Comparison of ENCODE assay signal across 8 mouse cellular contexts in genomic region chr2:163644575-163645385, GRCm38 (mm10). TPM values are rescaled to one million over a fixed set of nuclear protein-coding genes. Genes with fewer than 3 reads are reported as not detected.
DNase-seq lines count a peak whose midpoint lies in the region; ATAC-seq and TF ChIP-seq lines count a peak whose summit lies in the region.

Gene Serinc3, minus strand, starts transcription at chr2:163645131.

- TF ChIP-seq POLR2A in lung, adult 2 months (IDR thresholded peaks at IDR 0.05; ENCODE audit: borderline replicate concordance, extremely low read depth, low read depth, low read length), result peak; percentile 99

- peak; percentile 96 for DNase-seq in ES-CJ7 (ENCODE audit: low read depth, low spot score)
- peak; percentile 99 for DNase-seq in cerebellum, adult 11 months
- peak; percentile 99 for DNase-seq in heart, postnatal 25 days (ENCODE audit: low spot score)
- DNase-seq in layer of hippocampus, adult 18-20 months (ENCODE audit: low spot score in 2 of 2), result peak; percentile 96 to 98
- peak; percentile 100 for DNase-seq in lung, adult 2 months
- peak; percentile 99 for DNase-seq in thymus, adult 18-20 months

- peaks cover 23% of the 10 kb centered on the region for H3K4me1 ChIP-seq in forebrain, embryonic 15.5 days
- H3K4me1 ChIP-seq in lung, adult 2 months (ENCODE audit: control insufficient read depth, insufficient read depth, low read length), result peaks cover 18% of the 10 kb centered on the region

- no peaks in the 10 kb centered on the region for H3K9me3 ChIP-seq in forebrain, embryonic 15.5 days

- peak within 1 kb of the TSS; percentile 98 for H3K27ac ChIP-seq in forebrain, embryonic 15.5 days (replicated peaks)

- peak within 1 kb of the TSS; percentile 92 for H3K9ac ChIP-seq in forebrain, embryonic 15.5 days (replicated peaks)

- under 1% methylated on average over 73 of the region's 74 CpGs for WGBS in forebrain, embryonic 15.5 days
- WGBS in lung, adult 2 months, result under 1% methylated on average over 74 of the region's 74 CpGs

- peak within 1 kb of the TSS; percentile 95 for H3K4me3 ChIP-seq in forebrain, embryonic 15.5 days
- H3K4me3 ChIP-seq in lung, adult 2 months (replicated peaks; ENCODE audit: extremely low read depth, low read depth, low read length), result peak within 1 kb of the TSS; percentile 69

- no peaks in the 10 kb centered on the region for H3K27me3 ChIP-seq in forebrain, embryonic 15.5 days

- H3K36me3 ChIP-seq in forebrain, embryonic 15.5 days, result no peaks in the 10 kb centered on the region

- intact Hi-C loops in heart, postnatal 25 days (cut with DNase I), result loop anchor here (1.0 kb wide), 1 partner anchor 75 kb away; no protein-coding TSS in a partner anchor

- ATAC-seq in forebrain, embryonic 15.5 days (replicated peaks), result peak; percentile 97
- ATAC-seq in neutrophil, adult 5-6 weeks (ENCODE audit: extremely low read depth, insufficient number of reproducible peaks, low FRiP score, poor library complexity, severe bottlenecking), result peak; percentile 86

- TF ChIP-seq CTCF in lung, adult 2 months (IDR thresholded peaks at IDR 0.05; ENCODE audit: insufficient read depth, low read length), result peak; percentile 55; the same call in 1 of the 2 replicates

- H3K4me2 ChIP-seq in forebrain, embryonic 15.5 days (replicated peaks), result peak within 1 kb of the TSS; percentile 52

RNA-seq across cellular contexts. Expression of gene Serinc3, which starts in this region (rescaled TPM):
- 27.9 and 28.8 TPM in 2 replicates for polyA plus RNA-seq in forebrain, embryonic 15.5 days (2015; fragmentation: Nextera tagmentation; extraction: Ambion mirVana)
- 100 to 1,000 TPM; 291 to 357 TPM for total RNA-seq in heart, postnatal 25 days (2021)
- total RNA-seq in layer of hippocampus, adult 18-20 months (2021), result 100 to 1,000 TPM; 186 to 193 TPM
- polyA plus RNA-seq in lung, adult 2 months (2012; rRNA removed), result 368 and 417 TPM in 2 replicates
- 754 and 769 TPM in 2 replicates for total RNA-seq in neutrophil, adult 5-6 weeks (2017)

Comparison
In these comparisons a context has a peak if more than half of its experiments do, and no peak if none do; other contexts are left out.
1. Peak in every context shown above with its lines: DNase-seq, ATAC-seq, H3K4me3 ChIP-seq and H3K27ac ChIP-seq.
2. RNA of gene Serinc3 (polyA plus RNA-seq): 368 to 417 TPM in lung, adult 2 months; 27.9 to 28.8 TPM in forebrain, embryonic 15.5 days; every median in the first group is over 10 times any median in the second.